Mouse (Mus musculus) adrenal gland, postnatal 4 days (tissue): ENCODE measurements at regions not wholly inside any gene's neighbourhood (a gene's known extent, or its start where the extent isn't known, plus 50 kb on each side); places are given as distances from the start of the nearest gene placed in this dataset.

Experiments
- DNase-seq, 2 experiments: peaks; one replicate each; pipeline ENCODE4 v3.0.0; 2021 to 2022; ENCODE audit warnings: low spot score in 2 of 2, mixed read lengths in 2 of 2

DNA sequence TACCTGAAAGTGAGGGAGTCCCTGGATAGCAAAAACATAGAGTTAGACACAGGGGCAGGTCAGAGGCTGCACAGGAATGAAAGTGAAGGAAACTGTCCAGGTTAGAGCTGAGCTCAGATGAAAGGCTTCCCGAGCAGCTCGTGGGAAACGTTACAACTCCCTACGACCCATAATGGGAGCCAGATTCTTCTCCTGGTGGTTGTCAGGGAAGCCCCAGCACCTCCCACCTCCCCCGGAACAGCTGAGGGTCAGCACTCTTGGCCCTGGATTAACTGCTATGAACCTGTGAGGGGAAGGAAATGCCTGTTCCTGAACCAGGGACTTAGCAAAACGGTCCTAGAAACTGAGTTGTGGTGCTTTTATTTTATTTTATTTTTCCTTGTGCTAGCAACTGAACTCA, 397.2 kb downstream of the Zfp536 start:
- no peak for DNase-seq

- no peak for DNase-seq
Observed at GRCm38 (mm10) chr7:37377889-37378521, 395.4 kb downstream of the Zfp536 start.

DNA sequence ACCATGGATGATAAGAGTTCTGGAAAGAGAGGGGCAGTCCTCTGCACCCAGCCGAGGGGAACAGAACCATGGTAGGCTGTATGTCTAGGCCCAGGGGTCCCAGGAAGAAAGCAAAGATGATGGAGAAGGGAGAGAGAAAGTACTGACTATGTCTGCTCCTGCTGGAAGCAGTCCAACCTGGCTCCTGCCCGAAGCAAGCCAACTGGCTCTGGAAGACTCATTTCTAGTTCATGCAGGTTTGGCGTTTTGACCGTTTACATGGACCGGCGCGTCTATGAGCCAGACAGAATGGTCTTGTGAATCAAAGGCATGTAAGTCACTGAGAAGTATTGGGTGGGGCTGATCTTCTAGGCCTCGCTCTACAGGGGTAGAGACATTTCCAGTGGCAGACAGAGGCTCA, 385.6 kb downstream of the Zfp536 start:
- no peak for DNase-seq

DNA sequence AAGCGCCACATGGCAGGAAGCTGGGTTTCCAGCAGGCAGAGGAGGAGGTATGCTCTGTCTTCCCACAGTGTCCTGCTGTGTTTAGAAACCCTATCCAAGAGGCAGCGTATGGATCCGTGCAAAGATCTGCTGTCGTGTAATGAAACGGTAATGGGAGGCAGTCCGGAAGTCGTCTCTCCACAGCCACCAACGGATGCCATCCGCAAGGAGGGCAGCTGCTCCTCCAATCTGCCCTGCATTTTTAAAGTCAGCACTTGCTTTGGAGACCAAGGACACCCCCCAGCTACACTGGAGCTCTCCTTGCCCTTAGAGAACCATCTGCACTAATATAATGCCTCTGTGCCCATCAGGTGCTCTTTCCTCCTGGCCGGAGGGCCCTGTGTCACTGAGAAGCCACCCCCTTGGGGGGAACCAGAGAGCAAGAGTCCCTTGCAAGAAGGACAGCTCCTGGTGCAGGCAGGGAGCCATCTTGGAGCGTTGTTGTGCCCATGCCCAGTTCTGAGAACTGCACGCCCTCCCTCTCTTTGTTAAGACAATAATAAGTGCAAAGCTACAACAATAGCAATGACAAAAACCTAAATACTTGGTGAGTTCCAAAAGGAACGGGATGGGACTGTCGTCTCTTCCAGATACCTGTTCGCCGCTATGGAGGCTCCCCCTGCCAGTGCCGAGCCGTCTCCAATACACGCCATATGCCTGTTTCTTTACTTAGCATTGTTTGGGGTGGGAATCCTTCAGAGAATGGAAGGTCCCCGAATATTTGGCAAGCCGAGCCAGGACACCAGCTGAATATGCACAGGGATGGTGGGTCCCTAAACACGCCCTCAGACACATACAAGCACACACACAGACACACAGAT, 384.4 kb downstream of the Zfp536 start:
- no peak for DNase-seq

GRCm38 (mm10) chr7:37389703-37390087, 383.7 kb downstream of the Zfp536 start:
- no peak for DNase-seq

GRCm38 (mm10) chr7:37390271-37390670, 383.2 kb downstream of the Zfp536 start:
- no peak for DNase-seq

- no peak for DNase-seq
Observed at GRCm38 (mm10) chr7:37392122-37392521, 381.3 kb downstream of the Zfp536 start.

DNA sequence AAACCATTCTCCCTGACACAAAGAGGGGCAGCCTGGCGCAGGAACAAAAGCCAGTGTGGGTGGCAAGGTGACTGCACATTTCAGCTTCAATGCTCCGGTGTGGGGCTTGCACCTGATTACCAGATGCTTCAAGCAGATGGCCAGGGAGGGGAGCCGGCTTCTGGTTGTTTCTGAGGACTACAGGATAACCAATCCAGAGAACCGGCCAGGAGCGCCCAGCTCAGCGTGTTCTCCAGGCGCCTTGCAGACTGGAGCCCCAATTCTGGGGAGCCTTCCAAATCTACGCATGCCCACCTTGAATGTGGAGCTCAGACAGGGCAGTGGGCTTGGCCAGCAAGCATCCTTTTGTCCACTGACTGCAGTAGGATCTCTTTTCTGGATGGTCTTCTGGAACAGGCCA, 380.8 kb downstream of the Zfp536 start:
- no peak for DNase-seq

DNA sequence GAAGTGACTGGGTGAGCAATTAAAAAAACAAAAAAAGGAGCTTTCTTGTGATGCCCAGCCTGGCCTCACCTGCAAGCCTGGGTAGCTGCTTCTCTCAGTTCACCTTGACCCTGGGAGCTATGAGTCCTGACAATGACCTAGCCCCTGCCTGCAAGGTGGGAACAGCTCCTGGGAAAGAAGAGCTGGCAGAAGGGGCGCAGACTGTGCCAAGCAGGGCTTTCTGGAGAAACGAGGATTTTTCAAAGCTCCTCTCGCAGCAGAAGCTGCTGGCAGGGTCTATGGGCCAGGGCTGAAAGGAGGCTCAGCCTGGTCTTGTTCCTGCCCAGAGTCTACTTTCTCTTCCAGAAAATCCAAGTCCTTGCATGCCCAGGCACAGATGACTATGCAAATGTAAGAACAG, 380.4 kb downstream of the Zfp536 start:
- DNase-seq = no peak

GRCm38 (mm10) chr7:37394965-37395426, 378.4 kb downstream of the Zfp536 start:
- no peak for DNase-seq

DNA sequence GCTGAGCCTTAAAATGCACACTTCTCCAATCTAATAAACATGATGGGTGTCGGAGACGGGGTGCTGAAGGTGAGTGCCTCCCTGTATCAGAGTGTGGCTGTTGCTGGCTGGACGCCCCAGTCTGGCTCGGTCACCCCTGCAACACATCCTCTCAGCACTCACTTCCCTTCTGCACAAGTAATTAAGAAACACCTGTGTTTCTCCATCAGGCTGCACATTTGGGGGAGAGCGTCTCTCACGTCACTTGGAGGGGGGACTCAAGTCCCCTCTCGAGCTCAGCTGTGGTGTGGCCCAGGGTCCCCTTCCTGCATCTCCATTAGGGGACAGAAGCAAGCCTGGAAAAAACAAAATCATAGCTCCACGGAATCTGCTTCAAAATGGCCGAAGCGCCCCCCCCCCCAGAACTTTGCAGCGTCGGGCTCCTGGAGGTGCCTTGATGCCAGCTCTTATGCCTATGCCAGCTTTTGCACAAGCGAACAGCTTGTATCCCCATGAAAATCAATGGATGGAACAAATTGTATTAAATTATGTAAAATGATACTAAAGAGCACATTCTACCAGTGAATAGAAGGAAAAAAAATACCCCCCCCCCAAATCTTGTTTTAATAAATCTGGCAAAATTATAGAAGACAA, 377.4 kb downstream of the Zfp536 start:
- DNase-seq = no peak

- no peak for DNase-seq
Observed at GRCm38 (mm10) chr7:37403483-37403882, 370.0 kb downstream of the Zfp536 start.

- no peak for DNase-seq
Observed at GRCm38 (mm10) chr7:37413350-37413749, 360.1 kb downstream of the Zfp536 start.

DNA sequence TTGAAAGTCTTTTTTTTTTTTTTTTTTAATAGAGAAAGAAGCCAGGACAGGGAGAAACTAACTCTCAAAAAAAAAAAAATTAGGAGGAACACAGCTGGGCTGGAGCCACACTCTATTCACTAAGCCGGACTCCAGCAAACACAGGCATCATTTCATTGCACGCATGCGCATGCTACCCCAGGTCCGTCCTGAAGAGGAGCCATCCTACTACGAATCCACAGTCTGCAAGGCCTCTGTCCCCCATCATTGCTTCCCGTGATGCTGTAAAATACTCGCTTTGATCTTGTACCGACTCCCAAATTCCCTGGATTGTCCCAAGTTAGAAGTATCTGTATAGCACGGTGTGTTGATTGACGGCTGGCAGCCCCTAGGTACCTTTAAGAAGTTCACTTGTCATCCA, 351.7 kb downstream of the Zfp536 start:
- DNase-seq = no peak
